Mouse (Mus musculus): ENCODE data around the gene Calm5. TPM values are rescaled to one million over a fixed set of nuclear protein-coding genes. Genes with fewer than 3 reads are reported as not detected.
"Not testable (repeated sequence)": the region's sequence is repeated elsewhere in the genome, so short reads cannot be mapped to it uniquely, and the experiment has no call there.

The Calm5 gene
- not detected for total RNA-seq (2021)
- long read RNA-seq, experiment 1 = 0 reads
- long read RNA-seq, experiment 2 = 0 reads

GRCm38 (mm10) chr13:3853648-3854333, at the start of gene Calm5:
Calm5 (plus strand) TSS chr13:3854173.
- DNase-seq (ENCODE audit: low spot score in 2 of 2) = not testable (repeated sequence)

- DNase-seq (ENCODE audit: low spot score in 2 of 2) = no peak
Measured at GRCm38 (mm10) chr13:3804186-3804585, 49.8 kb upstream of the Calm5 start, which contains the start of gene Calml3. Calml3 (minus strand) TSS chr13:3804316.

GRCm38 (mm10) chr13:3805132-3805531, 48.8 kb upstream of the Calm5 start:
- DNase-seq (ENCODE audit: low spot score in 2 of 2) = no peak

- DNase-seq (ENCODE audit: low spot score in 2 of 2) = no peak
Measured at GRCm38 (mm10) chr13:3805638-3806037, 48.3 kb upstream of the Calm5 start.

- DNase-seq (ENCODE audit: low spot score in 2 of 2) = no peak
Measured at GRCm38 (mm10) chr13:3807131-3807827, 46.7 kb upstream of the Calm5 start.

- DNase-seq (ENCODE audit: low spot score in 2 of 2) = no peak
Measured at GRCm38 (mm10) chr13:3818012-3818739, 35.8 kb upstream of the Calm5 start.

GRCm38 (mm10) chr13:3818740-3819076, 35.3 kb upstream of the Calm5 start:
- no peak for DNase-seq (ENCODE audit: low spot score in 2 of 2)

GRCm38 (mm10) chr13:3822105-3822504, 31.9 kb upstream of the Calm5 start:
- no peak for DNase-seq (ENCODE audit: low spot score in 2 of 2)

GRCm38 (mm10) chr13:3825726-3826125, 28.2 kb upstream of the Calm5 start:
- DNase-seq (ENCODE audit: low spot score in 2 of 2) = no peak

- no peak for DNase-seq (ENCODE audit: low spot score in 2 of 2)
Measured at GRCm38 (mm10) chr13:3831546-3831945, 22.4 kb upstream of the Calm5 start.

- no peak for DNase-seq (ENCODE audit: low spot score in 2 of 2)
Measured at GRCm38 (mm10) chr13:3831994-3832393, 22.0 kb upstream of the Calm5 start.

GRCm38 (mm10) chr13:3832450-3832849, 21.5 kb upstream of the Calm5 start:
- no peak for DNase-seq (ENCODE audit: low spot score in 2 of 2)

GRCm38 (mm10) chr13:3833644-3834043, 20.3 kb upstream of the Calm5 start:
- DNase-seq (ENCODE audit: low spot score in 2 of 2) = not testable (repeated sequence)

- DNase-seq (ENCODE audit: low spot score in 2 of 2) = not testable (repeated sequence)
Measured at GRCm38 (mm10) chr13:3837312-3837807, 16.6 kb upstream of the Calm5 start, which contains the start of gene Calm4. Calm4 (plus strand) TSS chr13:3837757.

GRCm38 (mm10) chr13:3840662-3841061, 13.3 kb upstream of the Calm5 start:
- DNase-seq (ENCODE audit: low spot score in 2 of 2) = not testable (repeated sequence)

- no peak for DNase-seq (ENCODE audit: low spot score in 2 of 2)
Measured at GRCm38 (mm10) chr13:3850330-3850729, 3.6 kb upstream of the Calm5 start.

- no peak for DNase-seq (ENCODE audit: low spot score in 2 of 2)
Measured at GRCm38 (mm10) chr13:3854856-3855255, 883 bp downstream of the Calm5 start.

GRCm38 (mm10) chr13:3856252-3856651, 2.3 kb downstream of the Calm5 start:
- DNase-seq (ENCODE audit: low spot score in 2 of 2) = no peak

- DNase-seq (ENCODE audit: low spot score in 2 of 2) = no peak
Measured at GRCm38 (mm10) chr13:3861251-3861650, 7.3 kb downstream of the Calm5 start.

GRCm38 (mm10) chr13:3862325-3862724, 8.4 kb downstream of the Calm5 start:
- no peak for DNase-seq (ENCODE audit: low spot score in 2 of 2)

GRCm38 (mm10) chr13:3862922-3863580, 9.1 kb downstream of the Calm5 start:
- peak; percentile 62 to 70 for DNase-seq (ENCODE audit: low spot score in 2 of 2)

Data from left cerebral cortex, adult 18-20 months (tissue).